Mouse (Mus musculus): ENCODE data around the gene Hnrnpu. TPM values are rescaled to one million over a fixed set of nuclear protein-coding genes. Genes with fewer than 3 reads are reported as not detected.
A peak's percentile ranks its signal among the peaks of the same experiment; 100 is the strongest.

Gene Hnrnpu
- 100 to 1,000 TPM; 135 to 140 TPM for total RNA-seq (2021)
- long read RNA-seq, experiment 1, full-length matches to known transcripts = 174 of 192 reads
- long read RNA-seq, experiment 1, partial matches to known transcripts = 9 of 192 reads
- long read RNA-seq, experiment 1, other reads (novel, unspliced or antisense) = 9 of 192 reads
- long read RNA-seq, experiment 2, full-length matches to known transcripts = 208 of 230 reads
- long read RNA-seq, experiment 2, partial matches to known transcripts = 14 of 230 reads
- long read RNA-seq, experiment 2, other reads (novel, unspliced or antisense) = 8 of 230 reads

GRCm38 (mm10) chr1:178337551-178338317 lies at the start of gene Hnrnpu:
Hnrnpu (minus strand) TSS chr1:178337797.
- H3K27ac ChIP-seq = peak within 1 kb of the TSS; percentile 100
- peak; percentile 98 for DNase-seq
- no peak for TF ChIP-seq CTCF (IDR thresholded peaks at IDR 0.05)
- H3K4me3 ChIP-seq = peak within 1 kb of the TSS; percentile 81
- intact Hi-C loops (cut with DNase I) = loop anchor here (1.0 kb wide), 2 partner anchors 31 to 69 kb away; partner anchors contain the start of gene Efcab2

GRCm38 (mm10) chr1:178382165-178382564 lies 44.6 kb upstream of the Hnrnpu start:
- no peak for DNase-seq
- Histone ChIP-seq H3K4me3 (no peak overlapping the region), H3K27ac (peak overlapping the region; percentile 10; the same call in 1 of the 2 replicates)
- intact Hi-C loops (cut with DNase I) = no loop called here
- no peak for TF ChIP-seq CTCF (IDR thresholded peaks at IDR 0.05)

- TF ChIP-seq CTCF (IDR thresholded peaks at IDR 0.05) = no peak
- intact Hi-C loops (cut with DNase I) = no loop called here
- H3K4me3 ChIP-seq = no peak overlapping the region
- no peak overlapping the region for H3K27ac ChIP-seq
- DNase-seq = no peak
Observed at GRCm38 (mm10) chr1:178379224-178379623, 41.6 kb upstream of the Hnrnpu start.

GRCm38 (mm10) chr1:178378115-178378514 lies 40.5 kb upstream of the Hnrnpu start:
- intact Hi-C loops (cut with DNase I) = no loop called here
- Histone ChIP-seq H3K27ac (no peak overlapping the region), H3K4me3 (no peak overlapping the region)
- TF ChIP-seq CTCF (IDR thresholded peaks at IDR 0.05) = no peak
- no peak for DNase-seq

- TF ChIP-seq CTCF (IDR thresholded peaks at IDR 0.05) = no peak
Observed at GRCm38 (mm10) chr1:178376907-178377306, 39.3 kb upstream of the Hnrnpu start.

GRCm38 (mm10) chr1:178376061-178376460 lies 38.5 kb upstream of the Hnrnpu start:
- H3K4me3 ChIP-seq = no peak overlapping the region
- intact Hi-C loops (cut with DNase I) = no loop called here
- DNase-seq = no peak
- H3K27ac ChIP-seq = no peak overlapping the region
- TF ChIP-seq CTCF (IDR thresholded peaks at IDR 0.05) = no peak

More at GRCm38 (mm10) chr1:178376907-178377306, 39.3 kb upstream of the Hnrnpu start:
- DNase-seq = no peak
- intact Hi-C loops (cut with DNase I) = no loop called here
- Histone ChIP-seq H3K27ac (no peak overlapping the region), H3K4me3 (no peak overlapping the region)

- Histone ChIP-seq H3K4me3 (no peak overlapping the region), H3K27ac (no peak overlapping the region)
- no peak for DNase-seq
- intact Hi-C loops (cut with DNase I) = no loop called here
- no peak for TF ChIP-seq CTCF (IDR thresholded peaks at IDR 0.05)
Observed at GRCm38 (mm10) chr1:178375381-178375780, 37.8 kb upstream of the Hnrnpu start.

GRCm38 (mm10) chr1:178372681-178373080 lies 35.1 kb upstream of the Hnrnpu start:
- Histone ChIP-seq H3K4me3 (no peak overlapping the region), H3K27ac (peak overlapping the region; percentile 38; the same call in 1 of the 2 replicates)
- DNase-seq = peak; percentile 34
- no peak for TF ChIP-seq CTCF (IDR thresholded peaks at IDR 0.05)
- intact Hi-C loops (cut with DNase I) = no loop called here

GRCm38 (mm10) chr1:178369272-178369651 lies 31.7 kb upstream of the Hnrnpu start:
- DNase-seq = peak; percentile 63
- TF ChIP-seq CTCF (IDR thresholded peaks at IDR 0.05) = no peak
- Histone ChIP-seq H3K27ac (peak overlapping the region; percentile 91), H3K4me3 (peak overlapping the region; percentile 75)
- intact Hi-C loops (cut with DNase I) = loop anchor here (2.0 kb wide), 1 partner anchor 36 kb away; no protein-coding TSS in a partner anchor

- intact Hi-C loops (cut with DNase I) = loop anchor here (1.0 to 2.0 kb wide), 2 partner anchors 31 to 36 kb away; partner anchors contain the start of gene Hnrnpu
Observed at GRCm38 (mm10) chr1:178368548-178369271, 31.1 kb upstream of the Hnrnpu start.

GRCm38 (mm10) chr1:178368121-178368520 lies 30.5 kb upstream of the Hnrnpu start:
- TF ChIP-seq CTCF (IDR thresholded peaks at IDR 0.05) = no peak
- peak overlapping the region; percentile 75 for H3K4me3 ChIP-seq
- intact Hi-C loops (cut with DNase I) = loop anchor here (1.0 to 2.0 kb wide), 2 partner anchors 31 to 37 kb away; partner anchors contain the start of gene Hnrnpu
- no peak for DNase-seq
- H3K27ac ChIP-seq = peak overlapping the region; percentile 91

More at GRCm38 (mm10) chr1:178368548-178369271, 31.1 kb upstream of the Hnrnpu start:
- Histone ChIP-seq H3K27ac (peak overlapping the region; percentile 91), H3K4me3 (peak overlapping the region; percentile 75)
- peak; percentile 97 for DNase-seq
- TF ChIP-seq CTCF (IDR thresholded peaks at IDR 0.05) = no peak

- no peak for DNase-seq
- intact Hi-C loops (cut with DNase I) = no loop called here
- TF ChIP-seq CTCF (IDR thresholded peaks at IDR 0.05) = no peak
Observed at GRCm38 (mm10) chr1:178365171-178365570, 27.6 kb upstream of the Hnrnpu start.

More at GRCm38 (mm10) chr1:178365171-178365570, 27.6 kb upstream of the Hnrnpu start:
- Histone ChIP-seq H3K27ac (no peak overlapping the region), H3K4me3 (no peak overlapping the region)
